Mouse (Mus musculus) intestine, embryonic 16.5 days (tissue): ENCODE data around the gene Rsl24d1. TPM values are rescaled to one million over a fixed set of nuclear protein-coding genes. Genes with fewer than 3 reads are reported as not detected.

ENCODE experiments used
- ATAC-seq: fragments of 200-750 bp; cut with Nextera tagmentation; 2 replicates; pipeline ENCODE4 v1.8.0; 2017; ENCODE audit warnings: moderate TSS enrichment, moderate library complexity
- H3K27ac ChIP-seq: fragments of 300-500 bp; sonication (generic); 2 replicates; pipeline ENCODE4 v1.5.1; 2014; ENCODE audit warnings: mild to moderate bottlenecking, low read length
- H3K27me3 ChIP-seq: fragments of 300-500 bp; sonication (generic); replicated peaks from 2 replicates; pipeline ENCODE4 v1.6.1; 2014; ENCODE audit warnings: low read length, control low read depth, mixed read lengths; ENCODE audit not compliant: control insufficient read depth, insufficient read depth
- H3K36me3 ChIP-seq: fragments of 300-500 bp; sonication (generic); 2 replicates; pipeline ENCODE4 v1.6.1; 2014; ENCODE audit warnings: low read length, control low read depth; ENCODE audit not compliant: control insufficient read depth, insufficient read depth
- H3K4me1 ChIP-seq: fragments of 300-500 bp; sonication (generic); 2 replicates; pipeline ENCODE4 v1.6.1; 2014; ENCODE audit warnings: low read length, control low read depth, mixed read lengths; ENCODE audit not compliant: control insufficient read depth, insufficient read depth
- H3K4me2 ChIP-seq: fragments of 300-500 bp; sonication (generic); 2 replicates; pipeline ENCODE4 v1.6.1; 2014; ENCODE audit warnings: low read depth, low read length, control low read depth
- H3K4me3 ChIP-seq: fragments of 300-500 bp; sonication (generic); 2 replicates; pipeline ENCODE4 v1.5.1; 2014; ENCODE audit warnings: mild to moderate bottlenecking, low read length
- H3K9ac ChIP-seq: fragments of 300-500 bp; sonication (generic); 2 replicates; pipeline ENCODE4 v1.6.1; 2014; ENCODE audit warnings: low read depth, low read length
- H3K9me3 ChIP-seq: fragments of 300-500 bp; sonication (generic); 2 replicates; pipeline ENCODE4 v1.6.1; 2016; ENCODE audit warnings: low read length, control low read depth; ENCODE audit not compliant: control insufficient read depth
- WGBS: fragments of 180-500 bp; shearing (Covaris S2); extraction: QIAGEN DNeasy Blood & Tissue Kit; methylation state at CpG from one replicate; pipeline ENCODE4 v1.1.7; 2014; 5-methylcytosine and 5-hydroxymethylcytosine counted together
- polyA plus RNA-seq: library from polyadenylated mRNA; unstranded; fragments of >200 nt; fragmentation: Nextera tagmentation; extraction: Ambion mirVana; gene quantifications from 2 replicates; pipeline ENCODE4 v1.2.1, GENCODE M21; 2015

The Rsl24d1 gene
- polyA plus RNA-seq, 1 experiment from 2014 or later: 82.8 TPM

DNA sequence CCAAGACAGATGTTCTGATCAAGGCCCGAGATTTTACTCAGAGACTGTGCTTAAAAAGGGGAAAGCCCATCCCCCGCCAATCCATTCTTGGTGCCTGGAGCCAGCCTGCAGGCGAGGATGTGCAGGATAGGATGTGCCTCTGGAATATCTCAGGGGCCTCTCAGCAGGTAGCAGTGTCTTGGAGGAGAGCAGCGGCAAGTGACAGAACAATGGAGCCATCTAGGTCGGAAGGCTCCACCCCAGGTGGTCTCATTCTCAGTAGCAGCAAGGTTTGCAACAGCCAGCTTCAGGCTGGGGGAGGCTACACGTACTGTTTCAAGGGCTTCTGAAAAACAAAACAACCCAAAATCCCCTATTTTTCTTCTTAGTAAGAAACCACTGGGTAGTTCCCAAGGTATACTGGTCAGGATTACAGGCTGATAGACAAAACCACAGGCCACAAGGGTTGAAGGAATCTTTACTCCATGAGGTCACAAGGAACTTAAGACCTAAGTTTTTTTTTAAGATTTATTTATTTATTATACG is 33.4 kb upstream of the Rsl24d1 start:
- ATAC-seq: no peak
- Histone ChIP-seq H3K27ac (no peak overlapping the region), H3K9me3 (no peaks in the 10 kb centered on the region), H3K36me3 (no peaks in the 10 kb centered on the region), H3K9ac (no peak overlapping the region), H3K4me1 (no peaks in the 10 kb centered on the region), H3K27me3 (no peaks in the 10 kb centered on the region), H3K4me2 (no peak overlapping the region), H3K4me3 (no peak overlapping the region)
- WGBS: 50% methylated on average over 7 of the region's 7 CpGs

DNA sequence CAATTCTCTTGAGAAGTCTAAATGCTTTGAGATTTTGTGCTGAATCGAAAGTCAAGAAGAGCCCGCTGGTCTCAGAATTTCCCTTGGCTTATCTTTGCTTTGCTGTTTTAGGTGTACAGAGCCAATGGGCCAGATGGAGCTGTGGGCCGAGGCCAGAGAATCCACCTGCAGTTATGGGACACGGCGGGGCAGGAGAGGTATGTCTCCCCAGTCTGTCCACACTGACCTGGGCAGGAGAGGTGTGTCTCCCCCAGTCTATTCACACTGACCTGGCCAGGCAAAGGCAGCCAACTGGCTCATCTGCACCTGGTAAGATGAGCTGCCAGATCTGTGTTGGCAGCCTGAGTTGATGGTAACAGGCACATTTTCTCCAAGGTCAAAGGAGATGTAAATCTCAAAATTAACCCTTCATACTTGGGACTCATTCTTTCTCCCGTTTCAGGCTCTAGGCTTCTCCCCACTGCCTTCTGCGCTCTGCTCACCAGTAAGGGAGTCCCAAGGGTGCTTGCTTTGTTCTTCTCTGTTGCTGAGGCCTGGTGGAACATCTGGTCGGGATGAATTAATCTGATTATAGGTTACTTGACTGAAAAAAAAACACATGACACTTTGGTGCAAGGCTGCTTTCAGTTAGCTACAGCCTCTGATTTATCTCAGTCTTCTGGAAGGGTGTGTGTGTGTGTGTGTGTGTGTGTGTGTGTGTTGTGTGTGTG is 30.8 kb upstream of the Rsl24d1 start:
- H3K4me2 ChIP-seq: no peak overlapping the region
- 80% methylated on average over 8 of the region's 8 CpGs for WGBS
- no peak overlapping the region for H3K9ac ChIP-seq
- H3K36me3 ChIP-seq: no peaks in the 10 kb centered on the region
- H3K4me1 ChIP-seq: no peaks in the 10 kb centered on the region
- H3K4me3 ChIP-seq: no peak overlapping the region
- no peaks in the 10 kb centered on the region for H3K9me3 ChIP-seq
- no peaks in the 10 kb centered on the region for H3K27me3 ChIP-seq
- ATAC-seq: no peak
- H3K27ac ChIP-seq: no peak overlapping the region

DNA sequence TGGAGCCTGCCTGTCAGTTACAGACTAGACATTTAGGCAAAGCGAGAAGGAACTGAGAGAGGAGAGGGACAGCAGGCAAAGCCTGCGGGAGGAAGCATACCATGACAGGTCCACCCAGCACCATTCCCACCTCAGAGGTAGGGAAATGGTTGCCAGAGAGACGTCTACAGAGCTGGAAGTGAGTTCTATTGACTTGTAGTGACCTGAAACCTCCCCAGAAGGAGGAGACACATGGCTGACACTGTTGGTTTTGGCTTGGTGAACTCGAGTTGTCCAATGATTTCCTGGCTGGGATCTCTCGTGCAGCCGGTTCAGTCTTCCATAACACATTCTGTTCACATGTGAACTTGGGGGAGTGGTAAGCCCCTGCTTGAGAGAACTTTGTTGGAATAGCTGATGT is 29.3 kb upstream of the Rsl24d1 start:
- no peak overlapping the region for H3K27ac ChIP-seq
- H3K4me3 ChIP-seq: no peak overlapping the region
- H3K27me3 ChIP-seq: no peaks in the 10 kb centered on the region
- H3K36me3 ChIP-seq: no peaks in the 10 kb centered on the region
- H3K9me3 ChIP-seq: no peaks in the 10 kb centered on the region
- no peak for ATAC-seq
- H3K4me1 ChIP-seq: no peaks in the 10 kb centered on the region
- H3K9ac ChIP-seq: no peak overlapping the region
- H3K4me2 ChIP-seq: no peak overlapping the region
- WGBS: 77% methylated on average over 6 of the region's 6 CpGs

DNA sequence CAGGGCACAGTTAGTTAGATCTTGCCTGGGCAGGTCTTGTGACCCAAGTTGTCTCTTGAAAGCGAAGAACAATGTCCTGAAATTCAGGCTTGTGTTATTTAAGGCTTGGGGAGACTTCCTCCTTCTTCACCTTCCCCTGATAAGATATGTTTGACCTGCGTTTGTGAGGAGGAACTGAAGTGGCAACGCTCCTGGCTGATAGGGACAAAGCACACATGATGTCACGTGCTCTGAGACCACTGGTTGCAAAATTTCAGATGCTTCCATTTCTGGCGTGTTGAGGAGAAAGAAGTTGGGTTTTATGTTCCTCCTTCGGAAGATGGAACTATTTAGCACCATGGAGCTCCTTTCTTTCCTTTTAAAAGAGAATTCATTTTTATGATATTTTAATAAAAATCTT is 27.4 kb upstream of the Rsl24d1 start:
- H3K4me3 ChIP-seq: no peak overlapping the region
- H3K27me3 ChIP-seq: no peaks in the 10 kb centered on the region
- H3K4me2 ChIP-seq: no peak overlapping the region
- WGBS: 69% methylated on average over 6 of the region's 6 CpGs
- H3K4me1 ChIP-seq: 0 out of 2 replicates have a peak, but pooled peaks cover 3% of the 10 kb centered on the region
- no peaks in the 10 kb centered on the region for H3K9me3 ChIP-seq
- H3K27ac ChIP-seq: no peak overlapping the region
- H3K9ac ChIP-seq: no peak overlapping the region
- no peaks in the 10 kb centered on the region for H3K36me3 ChIP-seq
- no peak for ATAC-seq

DNA sequence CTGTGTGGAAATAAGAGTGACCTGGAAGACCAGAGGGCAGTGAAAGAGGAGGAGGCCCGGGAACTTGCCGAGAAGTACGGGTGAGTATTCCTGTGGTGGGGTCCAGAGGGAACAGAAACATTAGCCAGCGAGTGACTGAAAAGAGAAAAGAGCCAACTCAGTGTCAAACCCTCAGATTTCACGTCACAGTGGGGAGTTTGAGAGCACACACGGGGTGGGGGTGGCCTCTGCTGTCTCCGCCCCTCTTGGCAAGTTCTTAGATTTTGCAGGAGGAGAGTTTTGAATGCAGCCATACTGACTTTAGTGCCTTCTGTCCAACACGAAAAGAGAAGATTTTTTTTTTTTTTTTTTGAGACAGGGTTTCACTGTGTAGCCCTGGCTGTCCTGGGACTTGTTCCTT is 26.1 kb upstream of the Rsl24d1 start:
- Histone ChIP-seq H3K9ac (no peak overlapping the region), H3K27me3 (no peaks in the 10 kb centered on the region), H3K9me3 (no peaks in the 10 kb centered on the region), H3K4me1 (0 out of 2 replicates have a peak, but pooled peaks cover 3% of the 10 kb centered on the region), H3K36me3 (no peaks in the 10 kb centered on the region), H3K27ac (no peak overlapping the region), H3K4me3 (no peak overlapping the region), H3K4me2 (no peak overlapping the region)
- WGBS: 59% methylated on average over 8 of the region's 8 CpGs
- no peak for ATAC-seq

DNA sequence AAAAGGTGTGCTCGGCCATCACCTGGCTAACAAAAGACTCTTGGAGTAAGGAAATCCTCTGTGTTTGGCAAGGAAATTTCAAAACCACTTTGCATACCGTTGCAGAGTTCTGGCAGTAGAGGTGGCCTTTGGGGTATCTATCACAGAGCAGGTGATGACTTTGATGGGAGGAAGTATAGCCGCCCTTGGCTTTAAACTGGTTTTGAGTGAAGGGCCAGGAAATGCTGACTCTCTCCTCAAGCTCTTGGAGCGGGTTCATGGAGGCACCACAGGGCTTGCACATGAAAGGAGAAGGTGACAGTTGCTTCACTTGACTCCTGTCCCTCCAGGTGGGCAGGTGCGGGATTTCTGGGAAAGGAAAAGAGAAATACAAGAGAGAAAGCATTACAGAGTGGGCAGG is 25.6 kb upstream of the Rsl24d1 start:
- H3K36me3 ChIP-seq: no peaks in the 10 kb centered on the region
- no peak overlapping the region for H3K4me3 ChIP-seq
- H3K4me2 ChIP-seq: no peak overlapping the region
- H3K9ac ChIP-seq: no peak overlapping the region
- no peak for ATAC-seq
- H3K4me1 ChIP-seq: 0 out of 2 replicates have a peak, but pooled peaks cover 3% of the 10 kb centered on the region
- no peak overlapping the region for H3K27ac ChIP-seq
- no peaks in the 10 kb centered on the region for H3K27me3 ChIP-seq
- WGBS: 73% methylated on average over 5 of the region's 5 CpGs
- H3K9me3 ChIP-seq: no peaks in the 10 kb centered on the region

DNA sequence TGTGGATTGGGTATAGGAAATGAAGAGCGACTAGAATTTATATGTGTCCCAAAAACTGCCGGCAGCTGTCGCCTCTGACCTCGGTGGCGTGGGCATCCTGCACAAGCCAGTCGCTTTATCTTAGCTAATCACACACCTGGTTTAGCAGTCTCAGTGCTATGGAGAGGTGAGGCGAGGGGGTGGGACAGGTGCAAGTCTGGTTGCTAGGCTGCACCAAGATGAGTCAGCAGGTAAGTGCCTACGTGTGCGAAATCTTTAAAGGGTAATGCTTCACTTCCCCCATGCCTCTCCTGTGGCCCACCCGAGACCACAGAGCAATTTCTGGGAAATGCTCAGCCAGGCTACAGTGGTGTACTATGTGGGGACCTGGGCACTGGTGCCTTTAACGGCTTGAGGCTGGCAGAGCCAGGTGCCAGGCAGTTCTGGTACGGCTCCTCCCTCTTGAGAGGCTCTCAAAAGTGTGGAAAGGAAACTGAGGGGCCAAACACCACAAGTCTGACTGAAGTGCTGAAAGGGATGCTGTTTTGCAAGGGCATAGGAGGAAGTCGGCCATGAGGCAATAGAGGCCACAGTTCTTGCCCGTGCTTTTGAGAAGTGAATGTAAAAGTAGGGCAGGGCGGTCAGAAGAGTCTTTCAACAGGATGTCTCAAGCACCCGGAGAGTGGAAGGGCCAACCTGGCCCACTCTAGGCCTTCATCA is 23.9 kb upstream of the Rsl24d1 start:
- Histone ChIP-seq H3K4me3 (no peak overlapping the region), H3K27ac (no peak overlapping the region), H3K9me3 (no peaks in the 10 kb centered on the region), H3K27me3 (no peaks in the 10 kb centered on the region), H3K9ac (no peak overlapping the region), H3K36me3 (no peaks in the 10 kb centered on the region), H3K4me2 (no peak overlapping the region), H3K4me1 (0 out of 2 replicates have a peak, but pooled peaks cover 3% of the 10 kb centered on the region)
- ATAC-seq: peak; percentile 73; the same call in 1 of the 2 replicates
- 62% methylated on average over 16 of the region's 16 CpGs for WGBS

DNA sequence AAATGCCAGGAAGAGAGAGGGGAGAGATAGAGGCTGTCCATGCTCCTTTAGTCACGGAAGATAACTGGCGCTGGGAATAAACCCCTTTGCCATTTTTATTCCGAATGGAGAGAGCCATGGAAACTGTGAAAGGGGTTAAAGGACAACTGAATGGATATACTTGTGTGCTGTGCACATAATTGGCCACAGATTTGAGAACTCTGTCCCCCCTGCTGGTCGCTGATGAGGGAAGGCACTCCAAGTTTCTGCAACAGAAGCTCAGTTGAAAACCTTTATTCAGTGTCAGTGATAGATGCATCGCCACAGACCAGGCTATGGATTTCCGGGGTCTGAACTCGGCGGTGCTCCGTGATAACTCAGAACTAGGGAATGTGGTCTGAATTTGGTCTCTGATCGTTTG is 23.1 kb upstream of the Rsl24d1 start:
- H3K9me3 ChIP-seq: no peaks in the 10 kb centered on the region
- no peak overlapping the region for H3K27ac ChIP-seq
- H3K9ac ChIP-seq: no peak overlapping the region
- no peak overlapping the region for H3K4me2 ChIP-seq
- 81% methylated on average over 10 of the region's 10 CpGs for WGBS
- H3K36me3 ChIP-seq: no peaks in the 10 kb centered on the region
- 0 out of 2 replicates have a peak, but pooled peaks cover 3% of the 10 kb centered on the region for H3K4me1 ChIP-seq
- no peak overlapping the region for H3K4me3 ChIP-seq
- H3K27me3 ChIP-seq: no peaks in the 10 kb centered on the region
- ATAC-seq: no peak

DNA sequence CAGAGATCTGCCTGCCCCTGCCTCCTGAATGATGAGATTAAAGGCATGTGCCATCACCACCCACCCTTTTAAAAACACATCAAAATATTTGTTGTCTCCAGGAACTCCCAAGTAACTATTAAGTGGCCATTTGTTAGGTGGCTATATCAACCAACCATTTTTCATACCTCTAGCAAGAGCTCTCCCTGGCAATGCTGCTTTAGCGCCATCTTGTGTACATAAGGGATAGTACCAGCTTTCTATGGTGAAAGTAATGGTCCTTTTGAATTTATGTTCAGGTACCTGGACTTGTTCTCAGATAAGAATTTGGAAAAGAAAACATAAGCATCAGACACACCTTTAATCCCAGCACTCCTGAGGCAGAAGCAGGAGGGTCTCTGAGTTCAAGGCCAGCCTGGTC is 21.5 kb upstream of the Rsl24d1 start:
- Histone ChIP-seq H3K36me3 (no peaks in the 10 kb centered on the region), H3K9ac (no peak overlapping the region), H3K4me2 (no peak overlapping the region), H3K4me3 (no peak overlapping the region), H3K27ac (no peak overlapping the region), H3K27me3 (no peaks in the 10 kb centered on the region), H3K9me3 (no peaks in the 10 kb centered on the region), H3K4me1 (0 out of 2 replicates have a peak, but pooled peaks cover 3% of the 10 kb centered on the region)
- 0% methylated on average over 1 of the region's 1 CpGs for WGBS
- ATAC-seq: no peak
